Mouse (Mus musculus): Measurements from ENCODE around the gene Foxl1. TPM values are rescaled to one million over a fixed set of nuclear protein-coding genes. Genes with fewer than 3 reads are reported as not detected.

Foxl1 gene
- total and polyA plus RNA-seq, 3 experiments: 0.04 TPM; not detected in 2

DNA sequence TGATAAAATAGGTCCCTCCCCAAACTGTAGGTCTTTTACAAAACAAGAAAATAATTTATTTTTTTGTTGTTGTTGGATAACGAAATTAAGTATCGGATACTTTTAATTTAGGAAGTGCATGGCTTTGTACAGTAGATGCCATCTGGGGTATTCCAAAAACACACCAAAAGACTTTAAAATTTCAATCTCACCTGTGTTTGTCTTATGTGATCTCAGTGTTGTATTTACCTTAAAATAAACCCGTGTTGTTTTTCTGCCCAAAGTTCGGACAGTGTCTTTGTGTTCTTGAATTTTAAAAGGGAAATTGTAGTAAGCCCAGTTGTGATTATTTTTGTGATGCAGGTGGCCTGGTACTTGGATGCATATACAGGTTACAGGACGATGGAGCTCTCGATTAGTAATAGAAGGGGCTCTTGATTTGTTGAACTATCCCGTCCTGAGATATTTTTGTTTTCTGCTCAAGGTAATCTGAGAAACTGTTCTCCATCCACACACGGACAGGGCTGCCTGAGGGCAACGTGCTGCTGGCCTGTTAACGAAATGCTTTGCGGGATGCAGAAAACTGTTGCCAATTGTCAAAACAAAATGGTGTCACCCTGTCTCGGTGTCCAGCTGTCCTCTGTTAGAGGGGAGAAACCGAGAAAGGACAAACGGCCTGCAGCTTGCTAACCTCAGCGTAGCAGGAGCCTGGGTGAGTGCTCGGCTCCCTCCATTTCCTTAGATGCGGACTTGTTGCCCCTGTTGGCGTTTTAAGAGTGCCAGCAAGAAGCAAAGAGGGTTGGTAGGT is 8.9 kb upstream of the Foxl1 start:
- Histone ChIP-seq H3K79me2 (replicated peaks; ENCODE audit: control insufficient read depth, extremely low read depth, insufficient read depth, poor library complexity, severe bottlenecking) (no peaks in the 10 kb centered on the region), H3K4me1 (ENCODE audit: control insufficient read depth in 1 of 2, insufficient read depth in 2 of 2) (peaks cover 7 to 14% of the 10 kb centered on the region in 2 experiments), H3K9me3 (replicated peaks; ENCODE audit: low read length) (peaks cover 28% of the 10 kb centered on the region), H3K27ac (ENCODE audit: insufficient read depth, low read depth) (no peak overlapping the region), H3K4me2 (ENCODE audit: insufficient read depth, low read depth, poor library complexity, severe bottlenecking) (no peak overlapping the region), H3K27me3 (replicated peaks) (peaks cover 47% of the 10 kb centered on the region), H3K9ac (ENCODE audit: insufficient read depth, low read depth) (no peak overlapping the region), H3K4me3 (replicated peaks in 1 of 3; ENCODE audit: low read depth in 2 of 3, low read length in 2 of 3, poor library complexity in 1 of 3) (no peak overlapping the region), H3K36me3 (replicated peaks in 1 of 2; ENCODE audit: control insufficient read depth in 1 of 2, insufficient read depth in 1 of 2, low read length in 1 of 2) (no peaks in the 10 kb centered on the region)
- dilution Hi-C loops (cut with MboI; ENCODE audit: extremely low pct_ligation_motif_present, extremely low pct_unique_long_range_greater_than_20kb, low sequenced_read_pairs) (no loop called here), in situ Hi-C loops (cut with MboI; ENCODE audit: low pct_ligation_motif_present, low pct_unique_long_range_greater_than_20kb, low sequenced_read_pairs) (loop anchor here (5.0 kb wide), 1 partner anchor 93 kb away; no protein-coding TSS in a partner anchor)
- TF ChIP-seq ETS1 (conservative IDR thresholded peaks at IDR 0.05; ENCODE audit: low read depth, low read length) (no peak), SIN3A (IDR thresholded peaks at IDR 0.05; ENCODE audit: low read length) (no peak), MAX (IDR thresholded peaks at IDR 0.05; ENCODE audit: low read length) (no peak), RCOR1 (conservative IDR thresholded peaks at IDR 0.05; ENCODE audit: low read depth, low read length) (no peak), RAD21 (IDR thresholded peaks at IDR 0.05; ENCODE audit: low read depth, low read length) (no peak), KAT2A (IDR thresholded peaks at IDR 0.05; ENCODE audit: insufficient replicate concordance, low read length) (no peak)
- no peak for DNase-seq (ENCODE audit: extremely low read depth)

- no peak overlapping the region for H3K4me3 ChIP-seq (replicated peaks in 1 of 3; ENCODE audit: low read depth in 2 of 3, low read length in 2 of 3, poor library complexity in 1 of 3)
- no peak for DNase-seq (ENCODE audit: extremely low read depth)
- no peak overlapping the region for H3K9ac ChIP-seq (ENCODE audit: insufficient read depth, low read depth)
- no peaks in the 10 kb centered on the region for H3K36me3 ChIP-seq (replicated peaks in 1 of 2; ENCODE audit: control insufficient read depth in 1 of 2, insufficient read depth in 1 of 2, low read length in 1 of 2)
- H3K4me1 ChIP-seq (ENCODE audit: control insufficient read depth in 1 of 2, insufficient read depth in 2 of 2): peaks cover 7 to 14% of the 10 kb centered on the region in 2 experiments
- no peak overlapping the region for H3K4me2 ChIP-seq (ENCODE audit: insufficient read depth, low read depth, poor library complexity, severe bottlenecking)
- in situ Hi-C loops (cut with MboI; ENCODE audit: low pct_ligation_motif_present, low pct_unique_long_range_greater_than_20kb, low sequenced_read_pairs) (loop anchor here (5.0 kb wide), 1 partner anchor 92 kb away; no protein-coding TSS in a partner anchor), dilution Hi-C loops (cut with MboI; ENCODE audit: extremely low pct_ligation_motif_present, extremely low pct_unique_long_range_greater_than_20kb, low sequenced_read_pairs) (no loop called here)
- H3K9me3 ChIP-seq (replicated peaks; ENCODE audit: low read length): peaks cover 28% of the 10 kb centered on the region
- H3K27me3 ChIP-seq (replicated peaks): peaks cover 53% of the 10 kb centered on the region
- no peak overlapping the region for H3K27ac ChIP-seq (ENCODE audit: insufficient read depth, low read depth)
- no peaks in the 10 kb centered on the region for H3K79me2 ChIP-seq (replicated peaks; ENCODE audit: control insufficient read depth, extremely low read depth, insufficient read depth, poor library complexity, severe bottlenecking)
- TF ChIP-seq RAD21 (IDR thresholded peaks at IDR 0.05; ENCODE audit: low read depth, low read length): no peak
- no peak for TF ChIP-seq CHD1 (IDR thresholded peaks at IDR 0.05; ENCODE audit: low read depth, low read length)
- no peak for TF ChIP-seq KAT2A (IDR thresholded peaks at IDR 0.05; ENCODE audit: insufficient replicate concordance, low read length)
- no peak for TF ChIP-seq CTCF (conservative IDR thresholded peaks at IDR 0.05 in 1 of 2, IDR thresholded peaks at IDR 0.05 in 1 of 2; ENCODE audit: low read depth in 2 of 2, low read length in 2 of 2)
- no peak for TF ChIP-seq BHLHE40 (IDR thresholded peaks at IDR 0.05; ENCODE audit: low read depth, low read length)
- no peak for TF ChIP-seq PAX5 (IDR thresholded peaks at IDR 0.05; ENCODE audit: low read length)
- no peak for TF ChIP-seq MEF2A (IDR thresholded peaks at IDR 0.05; ENCODE audit: borderline replicate concordance, low read depth, low read length)
- no peak for TF ChIP-seq ZNF384 (IDR thresholded peaks at IDR 0.05; ENCODE audit: low read depth, low read length)
- no peak for TF ChIP-seq MAFK (IDR thresholded peaks at IDR 0.05; ENCODE audit: insufficient replicate concordance, low read length)
- no peak for TF ChIP-seq RCOR1 (conservative IDR thresholded peaks at IDR 0.05; ENCODE audit: low read depth, low read length)
- no peak for TF ChIP-seq NRF1 (IDR thresholded peaks at IDR 0.05; ENCODE audit: low read depth, low read length)
- no peak for TF ChIP-seq MXI1 (IDR thresholded peaks at IDR 0.05; ENCODE audit: low read depth, low read length)
- TF ChIP-seq HCFC1 (IDR thresholded peaks at IDR 0.05; ENCODE audit: low read depth, low read length): no peak
- TF ChIP-seq UBTF (IDR thresholded peaks at IDR 0.05; ENCODE audit: low read depth, low read length): no peak
- no peak for TF ChIP-seq JUN (IDR thresholded peaks at IDR 0.05; ENCODE audit: insufficient read depth, low read depth, low read length)
- no peak for TF ChIP-seq TCF12 (IDR thresholded peaks at IDR 0.05; ENCODE audit: low read depth, low read length)
- TF ChIP-seq MYC (IDR thresholded peaks at IDR 0.05; ENCODE audit: low read depth, low read length): no peak
- TF ChIP-seq CHD2 (IDR thresholded peaks at IDR 0.05; ENCODE audit: low read length): no peak
- no peak for TF ChIP-seq EP300 (IDR thresholded peaks at IDR 0.05; ENCODE audit: low read length)
Observed at GRCm38 (mm10) chr8:121119635-121120455, 7.9 kb upstream of the Foxl1 start.

Measured in CH12.LX (cell line).